Comparison of ENCODE assay signal across 12 mouse cellular contexts in the genomic region with DNA sequence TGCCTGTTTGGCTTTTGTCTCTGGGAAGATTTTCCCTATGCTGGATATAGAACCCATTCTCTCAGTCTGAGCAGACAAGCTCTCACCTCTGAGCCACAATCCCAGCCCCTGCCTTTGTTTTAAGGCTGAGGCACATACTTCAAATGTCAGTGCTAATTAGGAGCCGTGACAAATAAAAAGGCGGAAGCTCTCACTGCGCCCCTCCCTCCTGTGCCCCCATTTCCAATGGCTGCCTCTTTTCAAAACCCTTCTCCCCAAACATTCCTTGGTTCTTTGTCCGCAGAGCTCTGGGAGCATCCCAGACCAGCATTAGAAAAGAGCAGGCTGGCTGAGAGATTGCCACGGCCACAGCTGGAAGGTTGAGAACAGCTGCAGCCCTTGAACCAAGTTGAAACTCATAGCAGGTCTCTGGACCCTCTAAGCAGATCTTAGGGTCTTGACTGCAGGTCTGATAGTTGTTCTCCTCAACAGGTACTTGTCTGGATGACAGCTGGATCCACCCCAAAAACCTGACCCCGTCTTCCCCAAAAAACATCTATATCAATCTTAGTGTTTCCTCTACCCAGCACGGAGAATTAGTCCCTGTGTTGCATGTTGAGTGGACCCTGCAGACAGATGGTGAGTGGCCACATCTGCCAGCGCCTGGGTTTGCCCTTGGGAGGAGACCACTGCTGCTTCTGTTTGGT. TPM values are rescaled to one million over a fixed set of nuclear protein-coding genes. Genes with fewer than 3 reads are reported as not detected.
DNase-seq lines count a peak whose midpoint lies in the region; ATAC-seq and TF ChIP-seq lines count a peak whose summit lies in the region.
"Had no signal": no experiment of that assay in that cellular context is flagged by ENCODE, and none has a peak within 500 bp of the region (broad histone marks: within the 10 kb centered on the region; RNA-seq: fewer than 3 reads in every experiment).

No protein-coding gene starts in this region.

- TF ChIP-seq POLR2A in brain, embryonic 14.5 days (IDR thresholded peaks at IDR 0.05; ENCODE audit: borderline replicate concordance, extremely low read depth, insufficient read depth, insufficient read length, poor library complexity, severe bottlenecking) = no peak

- no peaks in the 10 kb centered on the region for H3K27me3 ChIP-seq in forebrain, embryonic 16.5 days (replicated peaks; ENCODE audit: control insufficient read depth, insufficient read depth, low read length)
- no peaks in the 10 kb centered on the region for H3K27me3 ChIP-seq in midbrain, embryonic 15.5 days (replicated peaks)

- DNase-seq in layer of hippocampus, adult 2 months (ENCODE audit: low spot score in 2 of 2) = no peak
- DNase-seq in layer of hippocampus, adult 9-10 months (ENCODE audit: low spot score) = no peak
- DNase-seq in brain, embryonic 14.5 days (ENCODE audit: low read depth) = peak; percentile 77
- DNase-seq in kidney, postnatal 4 days = no peak
- DNase-seq in c-Kit-positive CD71-positive TER-119-positive erythroid progenitor cells, embryonic 14.5 days (ENCODE audit: low spot score) = no peak
- no peak for DNase-seq in adrenal gland, adult (ENCODE audit: inconsistent age in 2 of 2, low spot score in 1 of 2)
- DNase-seq: cerebellum, adult 8-10 months; lung, adult 2 months; thymus, postnatal 25 days had no signal

- H3K27ac ChIP-seq in layer of hippocampus, adult 2 months = peak overlapping the region; percentile 72
- H3K27ac ChIP-seq in forebrain, embryonic 16.5 days (ENCODE audit: low read length) = peak overlapping the region; percentile 77
- peak overlapping the region; percentile 51 for H3K27ac ChIP-seq in midbrain, embryonic 15.5 days

- H3K9me3 ChIP-seq in forebrain, embryonic 16.5 days (ENCODE audit: control insufficient read depth, low read length) = no peaks in the 10 kb centered on the region
- no peaks in the 10 kb centered on the region for H3K9me3 ChIP-seq in midbrain, embryonic 15.5 days

- no peak overlapping the region for H3K4me3 ChIP-seq in layer of hippocampus, adult 2 months
- H3K4me3 ChIP-seq in forebrain, embryonic 16.5 days (replicated peaks; ENCODE audit: low read length) = no peak overlapping the region
- H3K4me3 ChIP-seq in midbrain, embryonic 15.5 days = no peak overlapping the region

- H3K36me3 ChIP-seq in forebrain, embryonic 16.5 days (ENCODE audit: control insufficient read depth, insufficient read depth) = no peaks in the 10 kb centered on the region
- no peaks in the 10 kb centered on the region for H3K36me3 ChIP-seq in midbrain, embryonic 15.5 days (replicated peaks)

- WGBS in forebrain, embryonic 16.5 days = 15% methylated on average over 8 of the region's 8 CpGs
- WGBS in midbrain, embryonic 15.5 days = 11% methylated on average over 8 of the region's 8 CpGs

- H3K9ac ChIP-seq in forebrain, embryonic 16.5 days (replicated peaks; ENCODE audit: low read depth, low read length) = no peak overlapping the region
- no peak overlapping the region for H3K9ac ChIP-seq in midbrain, embryonic 15.5 days

- peak overlapping the region; percentile 18; the same call in 1 of the 2 replicates for H3K4me2 ChIP-seq in forebrain, embryonic 16.5 days (ENCODE audit: low read length)
- H3K4me2 ChIP-seq in midbrain, embryonic 15.5 days = no peak overlapping the region

- H3K4me1 ChIP-seq in forebrain, embryonic 16.5 days (replicated peaks; ENCODE audit: control insufficient read depth, insufficient read depth, low read length) = peaks cover 23% of the 10 kb centered on the region
- H3K4me1 ChIP-seq in midbrain, embryonic 15.5 days = peaks cover 23% of the 10 kb centered on the region

- peak; percentile 70 for ATAC-seq in forebrain, embryonic 16.5 days
- ATAC-seq in midbrain, embryonic 15.5 days (replicated peaks) = no peak

- TF ChIP-seq CTCF in layer of hippocampus, adult 2 months (conservative IDR thresholded peaks at IDR 0.05) = no peak
- no peak for TF ChIP-seq CTCF in brain, embryonic 14.5 days (IDR thresholded peaks at IDR 0.05; ENCODE audit: borderline replicate concordance, extremely low read depth, insufficient read depth, insufficient read length)

RNA-seq across cellular contexts. Expression of gene Il17ra, which starts 9.6 kb away (rescaled TPM):
- total RNA-seq in layer of hippocampus, adult 2 months (2021) = 1 to 10 TPM; 6.7 to 8.1 TPM
- polyA plus RNA-seq in brain, embryonic 14.5 days (2012; rRNA removed) = 4.6 and 5.2 TPM in 2 replicates
- polyA plus RNA-seq in forebrain, embryonic 16.5 days (2015; fragmentation: Nextera tagmentation; extraction: Ambion mirVana) = 4.6 and 5.3 TPM in 2 replicates
- polyA plus RNA-seq in midbrain, embryonic 15.5 days (2015; fragmentation: Nextera tagmentation; extraction: Ambion mirVana) = 2.9 and 4.2 TPM in 2 replicates

RNA-seq across cellular contexts. Expression of gene Tmem121b, which starts 21.0 kb away (rescaled TPM):
- 10 to 100 TPM; 38.2 to 38.6 TPM for total RNA-seq in layer of hippocampus, adult 2 months (2021)
- polyA plus RNA-seq in brain, embryonic 14.5 days (2012; rRNA removed) = 13.5 and 15.6 TPM in 2 replicates
- polyA plus RNA-seq in forebrain, embryonic 16.5 days (2015; fragmentation: Nextera tagmentation; extraction: Ambion mirVana) = 3.3 and 3.5 TPM in 2 replicates
- 3.6 and 3.8 TPM in 2 replicates for polyA plus RNA-seq in midbrain, embryonic 15.5 days (2015; fragmentation: Nextera tagmentation; extraction: Ambion mirVana)
- total RNA-seq: neutrophil, adult 5-6 weeks had no signal

RNA-seq across cellular contexts. Expression of gene Hdhd5, which starts 58.5 kb away (rescaled TPM):
- total RNA-seq in layer of hippocampus, adult 2 months (2021) = 10 to 100 TPM; 32.3 to 40.2 TPM
- polyA plus RNA-seq in brain, embryonic 14.5 days (2012; rRNA removed) = 22.1 and 26.4 TPM in 2 replicates
- 15.3 and 16.4 TPM in 2 replicates for polyA plus RNA-seq in forebrain, embryonic 16.5 days (2015; fragmentation: Nextera tagmentation; extraction: Ambion mirVana)
- polyA plus RNA-seq in midbrain, embryonic 15.5 days (2015; fragmentation: Nextera tagmentation; extraction: Ambion mirVana) = 15.5 and 18.0 TPM in 2 replicates
